Mouse (Mus musculus) forebrain, embryonic 10.5 days (tissue): Measurements from ENCODE around the gene Ykt6. TPM values are rescaled to one million over a fixed set of nuclear protein-coding genes. Genes with fewer than 3 reads are reported as not detected.

Experiments used
- DNase-seq: peaks from one replicate; pipeline ENCODE4 v3.0.0-alpha.2; 2017; ENCODE audit warnings: low spot score; ENCODE audit errors: extremely low spot score
- H3K27ac ChIP-seq: fragments of 300-500 bp; sonication (generic); 2 replicates; pipeline ENCODE4 v1.5.1; 2016; ENCODE audit warnings: mild to moderate bottlenecking
- H3K27me3 ChIP-seq: fragments of 300-500 bp; sonication (generic); 2 replicates; pipeline ENCODE4 v1.6.1; 2016; ENCODE audit warnings: mild to moderate bottlenecking; ENCODE audit not compliant: poor library complexity, severe bottlenecking
- H3K36me3 ChIP-seq: fragments of 300-500 bp; sonication (generic); replicated peaks from 2 replicates; pipeline ENCODE4 v1.6.1; 2016; ENCODE audit warnings: mild to moderate bottlenecking, moderate library complexity
- H3K4me1 ChIP-seq: fragments of 300-500 bp; sonication (generic); 2 replicates; pipeline ENCODE4 v1.6.1; 2016
- H3K4me3 ChIP-seq: fragments of 300-500 bp; sonication (generic); 2 replicates; pipeline ENCODE4 v1.5.1; 2016; ENCODE audit warnings: mild to moderate bottlenecking, moderate library complexity
- H3K9me3 ChIP-seq: fragments of 300-500 bp; sonication (generic); 2 replicates; pipeline ENCODE4 v1.6.1; 2016; ENCODE audit warnings: mild to moderate bottlenecking, moderate library complexity
- WGBS: fragments of 180-500 bp; shearing (Covaris S2); methylation state at CpG from one replicate; pipeline ENCODE4 v1.1.7; 2016; 5-methylcytosine and 5-hydroxymethylcytosine counted together
- polyA plus RNA-seq: library from polyadenylated mRNA; unstranded; fragments of >200 nt; fragmentation: Nextera tagmentation; extraction: Ambion mirVana; gene quantifications from 2 replicates; pipeline ENCODE4 v1.2.1, GENCODE M21; 2016

Ykt6 gene
- 58.5 and 65.5 TPM in 2 replicates for polyA plus RNA-seq

GRCm38 (mm10) chr11:5955546-5956276, at the start of gene Ykt6:
Gene Ykt6, plus strand, starts transcription at chr11:5955693.
- H3K4me3 ChIP-seq: peak within 1 kb of the TSS; percentile 76
- WGBS: under 1% methylated on average over 71 of the region's 71 CpGs
- peak; percentile 96 for DNase-seq

GRCm38 (mm10) chr11:5905778-5906518, 49.5 kb upstream of the Ykt6 start:
- Histone ChIP-seq H3K27me3 (peaks cover 28% of the 10 kb centered on the region), H3K9me3 (no peaks in the 10 kb centered on the region), H3K4me1 (peaks cover 30% of the 10 kb centered on the region), H3K27ac (no peak overlapping the region), H3K36me3 (no peaks in the 10 kb centered on the region), H3K4me3 (no peak overlapping the region)
- 87% methylated on average over 10 of the region's 10 CpGs for WGBS
- no peak for DNase-seq

More at GRCm38 (mm10) chr11:5955546-5956276, at the start of gene Ykt6:
- Histone ChIP-seq H3K27me3 (no peaks in the 10 kb centered on the region), H3K27ac (peak within 1 kb of the TSS; percentile 90), H3K9me3 (no peaks in the 10 kb centered on the region), H3K4me1 (peaks cover 24% of the 10 kb centered on the region), H3K36me3 (peaks cover 27% of the 10 kb centered on the region)

GRCm38 (mm10) chr11:5907096-5907495, 48.4 kb upstream of the Ykt6 start:
- 51% methylated on average over 5 of the region's 5 CpGs for WGBS
- H3K4me1 ChIP-seq: peaks cover 18% of the 10 kb centered on the region
- H3K36me3 ChIP-seq: no peaks in the 10 kb centered on the region
- no peak overlapping the region for H3K4me3 ChIP-seq
- H3K27me3 ChIP-seq: peaks cover 16% of the 10 kb centered on the region
- H3K9me3 ChIP-seq: no peaks in the 10 kb centered on the region
- no peak for DNase-seq
- H3K27ac ChIP-seq: no peak overlapping the region

- peaks cover 8% of the 10 kb centered on the region for H3K4me1 ChIP-seq
- no peak overlapping the region for H3K4me3 ChIP-seq
- H3K27ac ChIP-seq: no peak overlapping the region
- H3K9me3 ChIP-seq: no peaks in the 10 kb centered on the region
- H3K27me3 ChIP-seq: peaks cover under 1% of the 10 kb centered on the region
- whole genome bisulfite sequencing: 87% methylated on average over 4 of the region's 4 CpGs
- no peaks in the 10 kb centered on the region for H3K36me3 ChIP-seq
- DNase-seq: no peak
Measured at GRCm38 (mm10) chr11:5908642-5909041, 46.9 kb upstream of the Ykt6 start.

DNA sequence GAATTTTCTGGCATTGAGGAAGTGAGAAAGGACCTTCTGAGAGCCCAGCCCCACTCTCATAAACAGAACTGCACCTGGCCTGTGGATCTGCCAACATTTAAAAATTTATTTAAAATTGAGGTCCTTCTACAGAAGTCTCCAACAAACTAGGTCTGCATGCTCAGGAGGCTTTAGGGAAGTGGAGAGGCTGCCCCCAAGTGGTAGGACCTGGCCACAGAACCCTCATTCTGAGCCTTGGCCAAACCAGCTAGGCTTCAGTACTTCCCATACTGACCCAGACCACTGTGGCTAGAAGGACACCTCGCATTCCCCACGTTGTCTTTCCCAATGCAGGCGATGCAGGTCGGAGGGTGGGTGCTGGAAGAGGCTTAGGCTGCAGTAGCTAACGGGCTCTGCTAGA, 42.9 kb upstream of the Ykt6 start:
- DNase-seq: no peak
- no peaks in the 10 kb centered on the region for H3K36me3 ChIP-seq
- no peaks in the 10 kb centered on the region for H3K9me3 ChIP-seq
- H3K27me3 ChIP-seq: no peaks in the 10 kb centered on the region; the same call in 1 of the 2 replicates
- no peaks in the 10 kb centered on the region for H3K4me1 ChIP-seq
- no peak overlapping the region for H3K27ac ChIP-seq
- 28% methylated on average over 5 of the region's 5 CpGs for WGBS
- H3K4me3 ChIP-seq: no peak overlapping the region

- 80% methylated on average over 8 of the region's 8 CpGs for WGBS
- Histone ChIP-seq H3K36me3 (no peaks in the 10 kb centered on the region), H3K9me3 (no peaks in the 10 kb centered on the region), H3K27me3 (no peaks in the 10 kb centered on the region; the same call in 1 of the 2 replicates), H3K4me3 (no peak overlapping the region), H3K4me1 (no peaks in the 10 kb centered on the region), H3K27ac (no peak overlapping the region)
- DNase-seq: no peak
Measured at GRCm38 (mm10) chr11:5913256-5913655, 42.2 kb upstream of the Ykt6 start.

DNA sequence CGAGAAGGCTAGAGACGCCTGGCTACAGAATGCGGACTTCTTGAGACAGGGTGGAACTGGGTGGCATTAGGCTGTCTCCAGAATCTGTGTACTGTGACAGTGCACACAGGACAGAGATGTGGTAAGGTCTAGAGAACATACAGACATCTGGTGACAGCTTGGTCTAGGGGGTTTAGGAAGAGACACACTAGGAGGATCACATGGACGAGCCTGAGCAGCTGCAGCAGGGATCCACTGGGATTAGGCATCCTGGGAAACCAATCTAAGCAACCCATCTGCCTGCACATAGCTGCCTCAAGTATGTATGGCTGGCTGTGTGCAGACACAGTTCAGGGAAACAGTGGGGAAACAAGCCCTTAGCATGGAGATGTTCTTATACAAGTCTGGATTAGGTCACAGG, 41.6 kb upstream of the Ykt6 start:
- no peak for DNase-seq
- no peaks in the 10 kb centered on the region for H3K36me3 ChIP-seq
- no peak overlapping the region for H3K27ac ChIP-seq
- H3K4me3 ChIP-seq: no peak overlapping the region
- WGBS: 81% methylated on average over 4 of the region's 4 CpGs
- H3K9me3 ChIP-seq: no peaks in the 10 kb centered on the region
- no peaks in the 10 kb centered on the region for H3K4me1 ChIP-seq
- H3K27me3 ChIP-seq: no peaks in the 10 kb centered on the region; the same call in 1 of the 2 replicates

DNA sequence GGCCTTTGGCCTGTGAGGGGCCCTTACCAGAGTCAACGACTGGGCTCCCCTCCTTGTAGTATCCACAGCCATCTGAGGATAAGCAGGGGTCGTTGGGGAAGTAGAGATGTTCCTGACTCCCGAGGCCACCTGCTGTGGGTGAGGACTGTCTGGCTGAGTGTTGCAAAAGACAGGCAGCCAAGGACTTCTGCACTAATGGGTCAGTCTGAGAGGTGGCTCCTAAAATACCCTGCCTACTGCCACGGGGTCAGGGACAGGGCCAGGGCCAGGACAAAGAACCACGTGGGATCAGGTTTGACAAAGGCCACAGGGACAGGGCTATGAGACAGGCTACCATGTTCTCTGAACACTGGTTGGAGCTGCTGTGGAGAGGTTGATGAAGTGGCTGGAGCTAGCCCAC, 40.6 kb upstream of the Ykt6 start:
- Histone ChIP-seq H3K27ac (no peak overlapping the region), H3K4me1 (no peaks in the 10 kb centered on the region), H3K4me3 (no peak overlapping the region), H3K9me3 (no peaks in the 10 kb centered on the region), H3K36me3 (no peaks in the 10 kb centered on the region), H3K27me3 (no peaks in the 10 kb centered on the region; the same call in 1 of the 2 replicates)
- no peak for DNase-seq
- 70% methylated on average over 5 of the region's 5 CpGs for WGBS

- Histone ChIP-seq H3K36me3 (no peaks in the 10 kb centered on the region), H3K4me1 (0 out of 2 replicates have a peak, but pooled peaks cover 5% of the 10 kb centered on the region), H3K27me3 (no peaks in the 10 kb centered on the region; the same call in 1 of the 2 replicates), H3K9me3 (no peaks in the 10 kb centered on the region), H3K4me3 (no peak overlapping the region), H3K27ac (no peak overlapping the region)
- WGBS: 87% methylated on average over 5 of the region's 5 CpGs
- no peak for DNase-seq
Measured at GRCm38 (mm10) chr11:5915429-5916177, 39.9 kb upstream of the Ykt6 start.

DNA sequence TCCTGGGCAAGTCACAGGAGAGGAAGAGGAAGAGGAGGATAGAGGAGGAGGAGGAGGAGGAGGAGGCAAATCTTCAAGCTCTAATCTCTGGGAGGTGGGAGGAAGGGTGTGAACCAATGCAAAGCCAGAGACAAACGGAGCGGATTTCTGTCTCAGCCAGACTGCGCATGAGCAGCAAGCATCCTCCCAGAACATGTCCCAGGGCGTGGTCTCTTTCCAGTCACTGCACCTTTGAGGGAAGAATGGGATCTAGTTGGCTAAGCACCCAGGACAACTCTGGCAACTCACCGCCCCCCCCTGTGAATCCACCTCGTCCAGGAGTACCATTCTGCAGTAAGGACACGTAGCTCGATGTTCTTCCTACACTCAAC, 39.3 kb upstream of the Ykt6 start:
- no peak overlapping the region for H3K4me3 ChIP-seq
- H3K36me3 ChIP-seq: no peaks in the 10 kb centered on the region
- no peaks in the 10 kb centered on the region for H3K9me3 ChIP-seq
- 0 out of 2 replicates have a peak, but pooled peaks cover 5% of the 10 kb centered on the region for H3K4me1 ChIP-seq
- H3K27ac ChIP-seq: no peak overlapping the region
- H3K27me3 ChIP-seq: no peaks in the 10 kb centered on the region; the same call in 1 of the 2 replicates
- 78% methylated on average over 8 of the region's 8 CpGs for WGBS
- no peak for DNase-seq

DNA sequence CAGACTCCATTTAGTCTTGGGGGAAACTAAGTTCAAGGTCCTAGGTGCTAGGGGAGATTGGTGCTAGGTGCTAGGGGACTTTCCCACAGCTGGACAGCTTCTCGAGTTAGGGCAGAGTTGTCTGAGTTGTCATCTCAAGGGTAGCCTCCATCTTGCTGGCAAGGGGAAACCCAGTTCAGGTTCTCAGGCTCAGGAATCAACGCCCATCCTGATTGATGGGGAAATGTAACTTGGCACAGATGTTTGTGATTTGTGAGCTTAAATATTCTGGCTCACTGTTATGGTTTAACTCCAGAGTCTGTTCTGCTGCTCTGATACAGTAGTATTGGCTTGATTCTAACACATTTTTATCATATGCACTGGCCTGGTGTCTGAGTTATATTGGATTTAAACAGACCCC, 37.4 kb upstream of the Ykt6 start:
- H3K4me1 ChIP-seq: 0 out of 2 replicates have a peak, but pooled peaks cover 5% of the 10 kb centered on the region
- no peaks in the 10 kb centered on the region; the same call in 1 of the 2 replicates for H3K27me3 ChIP-seq
- no peaks in the 10 kb centered on the region for H3K36me3 ChIP-seq
- no peak overlapping the region for H3K4me3 ChIP-seq
- H3K27ac ChIP-seq: no peak overlapping the region
- 71% methylated on average over 2 of the region's 2 CpGs for WGBS
- no peaks in the 10 kb centered on the region for H3K9me3 ChIP-seq
- DNase-seq: no peak

DNA sequence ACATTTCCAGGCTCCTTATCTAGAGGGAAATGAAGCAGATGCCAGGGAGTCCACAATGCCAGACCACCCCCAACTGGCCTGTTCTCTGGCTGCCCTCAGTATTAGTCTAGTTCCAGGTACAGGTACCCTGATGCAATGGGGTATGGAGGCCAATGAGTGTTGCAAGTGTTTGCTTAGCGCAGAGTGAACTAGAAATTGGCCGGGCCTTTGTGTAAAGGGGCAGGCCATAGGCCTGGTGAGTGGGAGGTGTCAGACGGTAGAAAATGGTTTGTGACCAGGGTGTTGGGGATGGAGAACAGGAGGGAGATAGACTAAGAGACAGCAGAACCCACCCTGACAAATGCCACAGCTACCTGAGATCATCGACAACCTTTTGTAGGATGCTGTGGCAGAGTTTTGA, 35.9 kb upstream of the Ykt6 start:
- Histone ChIP-seq H3K27ac (no peak overlapping the region), H3K4me1 (0 out of 2 replicates have a peak, but pooled peaks cover 5% of the 10 kb centered on the region), H3K4me3 (no peak overlapping the region), H3K9me3 (no peaks in the 10 kb centered on the region), H3K27me3 (no peaks in the 10 kb centered on the region), H3K36me3 (no peaks in the 10 kb centered on the region)
- WGBS: 95% methylated on average over 4 of the region's 4 CpGs
- no peak for DNase-seq
